In the genomic region with DNA sequence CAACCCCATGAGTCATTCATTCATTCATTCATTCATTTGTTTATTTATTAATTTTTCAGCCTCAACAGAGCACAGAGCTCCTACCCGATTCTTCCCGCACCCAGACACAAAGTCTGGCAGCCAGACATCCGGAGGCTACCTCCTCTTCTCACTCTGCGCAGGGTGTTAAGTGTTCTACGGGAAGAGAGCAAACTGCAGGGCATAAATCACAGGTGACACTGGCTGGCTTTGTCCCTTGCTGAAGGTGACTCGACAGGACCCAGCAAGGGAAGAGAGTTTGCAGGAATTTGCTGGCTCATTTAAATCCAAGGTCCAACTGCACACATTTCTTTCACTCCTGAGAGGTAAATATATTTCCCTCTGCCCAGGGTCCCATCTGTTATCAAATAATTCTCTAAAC, we compare ENCODE assay signal across 20 mouse cellular contexts. TPM values are rescaled to one million over a fixed set of nuclear protein-coding genes. Genes with fewer than 3 reads are reported as not detected.
DNase-seq lines count a peak whose midpoint lies in the region; ATAC-seq and TF ChIP-seq lines count a peak whose summit lies in the region.
"Had no signal": no experiment of that assay in that cellular context is flagged by ENCODE, and none has a peak within 500 bp of the region (broad histone marks: within the 10 kb centered on the region; RNA-seq: fewer than 3 reads in every experiment).

No protein-coding gene starts in this region.

- H3K4me1 ChIP-seq in heart, postnatal 0 days (ENCODE audit: control insufficient read depth, insufficient read depth): peaks cover 38% of the 10 kb centered on the region
- peaks cover 13% of the 10 kb centered on the region for H3K4me1 ChIP-seq in intestine, embryonic 16.5 days (ENCODE audit: control insufficient read depth, insufficient read depth, low read length)

- no peak overlapping the region for H3K9ac ChIP-seq in heart, postnatal 0 days (replicated peaks; ENCODE audit: low read depth, low read length)
- H3K9ac ChIP-seq in intestine, embryonic 16.5 days (ENCODE audit: low read depth, low read length): no peak overlapping the region
- H3K9ac ChIP-seq: forebrain, embryonic 13.5 days; liver, embryonic 15.5 days; stomach, embryonic 15.5 days had no signal

- 25% methylated on average over 6 of the region's 6 CpGs for WGBS in heart, postnatal 0 days
- 14% methylated on average over 6 of the region's 6 CpGs for WGBS in intestine, embryonic 16.5 days

- no peak overlapping the region for H3K4me2 ChIP-seq in heart, postnatal 0 days (ENCODE audit: low read depth, low read length)
- no peak overlapping the region for H3K4me2 ChIP-seq in intestine, embryonic 16.5 days (ENCODE audit: low read depth, low read length)
- H3K4me2 ChIP-seq: forebrain, embryonic 13.5 days; liver, embryonic 15.5 days; stomach, embryonic 15.5 days had no signal

- TF ChIP-seq CTCF in heart, postnatal 0 days (IDR thresholded peaks at IDR 0.05; ENCODE audit: low read depth): no peak

- no peak for TF ChIP-seq EP300 in heart, postnatal 0 days (IDR thresholded peaks at IDR 0.05; ENCODE audit: low read depth)

- no peak overlapping the region for H3K4me3 ChIP-seq in heart, postnatal 0 days (ENCODE audit: low read depth, low read length)
- H3K4me3 ChIP-seq in intestine, embryonic 16.5 days (ENCODE audit: low read length): no peak overlapping the region
- H3K4me3 ChIP-seq: forebrain, embryonic 13.5 days; liver, embryonic 15.5 days; stomach, embryonic 15.5 days had no signal

- no peaks in the 10 kb centered on the region for H3K36me3 ChIP-seq in heart, postnatal 0 days (replicated peaks; ENCODE audit: control insufficient read depth, insufficient read depth, low read length)
- H3K36me3 ChIP-seq in intestine, embryonic 16.5 days (ENCODE audit: control insufficient read depth, insufficient read depth, low read length): no peaks in the 10 kb centered on the region
- H3K36me3 ChIP-seq: liver, embryonic 15.5 days; stomach, embryonic 15.5 days had no signal

- DNase-seq in heart, postnatal 0 days (ENCODE audit: low spot score): no peak
- DNase-seq in heart, postnatal 36 days: no peak
- peak; percentile 38 for DNase-seq in embryo, embryonic 10.5 days (ENCODE audit: low spot score)
- peak; percentile 72 for DNase-seq in mesoderm, embryonic 11.5 days (ENCODE audit: low read depth, low spot score)
- DNase-seq in thymus, postnatal 0 days (ENCODE audit: low spot score): no peak
- no peak for DNase-seq in ovary, postnatal 10 days (ENCODE audit: low spot score)
- no peak for DNase-seq in urinary bladder, postnatal 4 days (ENCODE audit: low spot score in 2 of 2)

- no peaks in the 10 kb centered on the region for H3K9me3 ChIP-seq in heart, postnatal 0 days (replicated peaks; ENCODE audit: control insufficient read depth, low read length)
- no peaks in the 10 kb centered on the region for H3K9me3 ChIP-seq in intestine, embryonic 16.5 days (ENCODE audit: control insufficient read depth, low read length)
- H3K9me3 ChIP-seq: forebrain, embryonic 13.5 days; liver, embryonic 15.5 days; stomach, embryonic 15.5 days had no signal

- intact Hi-C loops in heart, postnatal 36 days (cut with DNase I): no loop called here

- H3K27me3 ChIP-seq in heart, postnatal 0 days (ENCODE audit: control insufficient read depth, insufficient read depth, low read length): no peaks in the 10 kb centered on the region
- H3K27me3 ChIP-seq in intestine, embryonic 16.5 days (replicated peaks; ENCODE audit: control insufficient read depth, insufficient read depth, low read length): no peaks in the 10 kb centered on the region
- H3K27me3 ChIP-seq: forebrain, embryonic 13.5 days; stomach, embryonic 15.5 days had no signal

- no peak for ATAC-seq in heart, postnatal 0 days (ENCODE audit: insufficient read depth, low read depth)
- peak; percentile 60; the same call in 1 of the 2 replicates for ATAC-seq in intestine, embryonic 16.5 days
- ATAC-seq: CD4-positive, CD25-positive, alpha-beta regulatory T cell, adult 4 months; forebrain, embryonic 13.5 days had no signal

- peak overlapping the region; percentile 41 for H3K27ac ChIP-seq in heart, postnatal 0 days (ENCODE audit: low read depth)
- H3K27ac ChIP-seq in intestine, embryonic 16.5 days (ENCODE audit: low read length): no peak overlapping the region
- H3K27ac ChIP-seq: forebrain, embryonic 13.5 days; liver, embryonic 15.5 days; stomach, embryonic 15.5 days had no signal

RNA-seq across cellular contexts. Expression of gene Mtmr3, which starts 9.8 kb away (rescaled TPM):
- total RNA-seq in heart, postnatal 0 days (2014; rRNA removed; ENCODE audit: low replicate concordance): 53.3 and 68.2 TPM in 2 replicates
- polyA plus RNA-seq in heart, postnatal 0 days (2015; fragmentation: Nextera tagmentation; extraction: Ambion mirVana): 14.2 and 15.1 TPM in 2 replicates
- 10 to 100 TPM; 50.4 to 54.4 TPM for total RNA-seq in heart, postnatal 36 days (2021)
- 15.4 and 18.5 TPM in 2 replicates for polyA plus RNA-seq in intestine, embryonic 16.5 days (2015; fragmentation: Nextera tagmentation; extraction: Ambion mirVana)
- 23.4 and 23.6 TPM in 2 replicates for polyA plus RNA-seq in thymus, postnatal 0 days (2015; fragmentation: Nextera tagmentation; extraction: Ambion mirVana)

RNA-seq across cellular contexts. Expression of gene Gm11032, which starts 15.4 kb away (rescaled TPM):
- total RNA-seq in heart, postnatal 0 days (2014; rRNA removed; ENCODE audit: low replicate concordance): not detected in 2 replicates
- not detected in 2 replicates for polyA plus RNA-seq in heart, postnatal 0 days (2015; fragmentation: Nextera tagmentation; extraction: Ambion mirVana)
- not detected for total RNA-seq in heart, postnatal 36 days (2021)
- not detected in 2 replicates for polyA plus RNA-seq in intestine, embryonic 16.5 days (2015; fragmentation: Nextera tagmentation; extraction: Ambion mirVana)
- not detected in 2 replicates for polyA plus RNA-seq in thymus, postnatal 0 days (2015; fragmentation: Nextera tagmentation; extraction: Ambion mirVana)
- total RNA-seq: gastrocnemius, adult 8-10 months; hematopoietic stem cell, adult 5-6 weeks; layer of hippocampus, adult 18-20 months; left cerebral cortex, postnatal 36 days; megakaryocyte progenitor cell, adult 5-6 weeks; monocyte, adult 5-6 weeks had no signal
- polyA plus RNA-seq: CD4-positive, CD25-positive, alpha-beta regulatory T cell, adult 4 months; embryonic facial prominence, embryonic 14.5 days; forebrain, embryonic 13.5 days; liver, embryonic 15.5 days; stomach, embryonic 15.5 days; urinary bladder, adult 2 months had no signal

RNA-seq across cellular contexts. Expression of gene Ascc2, which starts 33.1 kb away (rescaled TPM):
- 13.6 and 15.2 TPM in 2 replicates for total RNA-seq in heart, postnatal 0 days (2014; rRNA removed; ENCODE audit: low replicate concordance)
- 10.1 and 10.6 TPM in 2 replicates for polyA plus RNA-seq in heart, postnatal 0 days (2015; fragmentation: Nextera tagmentation; extraction: Ambion mirVana)
- 10 to 100 TPM; 14.9 to 15.3 TPM for total RNA-seq in heart, postnatal 36 days (2021)
- 32.0 and 32.8 TPM in 2 replicates for polyA plus RNA-seq in intestine, embryonic 16.5 days (2015; fragmentation: Nextera tagmentation; extraction: Ambion mirVana)
- 27.3 and 27.4 TPM in 2 replicates for polyA plus RNA-seq in thymus, postnatal 0 days (2015; fragmentation: Nextera tagmentation; extraction: Ambion mirVana)

Comparison
In these comparisons a context has a peak if more than half of its experiments do, and no peak if none do; other contexts are left out.
1. DNase-seq: peak in embryo, embryonic 10.5 days (single experiment) and mesoderm, embryonic 11.5 days (single experiment); none in heart, postnatal 0 days (single experiment), heart, postnatal 36 days (0 of 2), thymus, postnatal 0 days (single experiment), ovary, postnatal 10 days (single experiment) and urinary bladder, postnatal 4 days (0 of 2).